Mouse (Mus musculus) thymus, adult 2 months (tissue): ENCODE measurements around the gene Mrpl28. TPM values are rescaled to one million over a fixed set of nuclear protein-coding genes. Genes with fewer than 3 reads are reported as not detected.
A peak's percentile ranks its signal among the peaks of the same experiment; 100 is the strongest.
"Not testable (repeated sequence)": the region's sequence is repeated elsewhere in the genome, so short reads cannot be mapped to it uniquely, and the experiment has no call there.

Source experiments
- DNase-seq: peaks from one replicate; pipeline ENCODE4 v3.0.0; 2021
- H3K27ac ChIP-seq: fragments of 200-500 bp; 2 replicates; pipeline ENCODE4 v1.5.1; 2012; ENCODE audit warnings: low read length, control low read depth; ENCODE audit not compliant: control insufficient read depth, insufficient read depth
- H3K27me3 ChIP-seq: fragments of 200-500 bp; 2 replicates; pipeline ENCODE4 v1.6.1; 2012; ENCODE audit warnings: mild to moderate bottlenecking, low read length, moderate library complexity, mixed read lengths; ENCODE audit not compliant: control insufficient read depth, insufficient read depth
- H3K36me3 ChIP-seq: fragments of 200-500 bp; 2 replicates; pipeline ENCODE4 v1.6.1; 2012; ENCODE audit warnings: mild to moderate bottlenecking, low read length, moderate library complexity; ENCODE audit not compliant: control insufficient read depth, insufficient read depth
- H3K4me1 ChIP-seq: fragments of 200-500 bp; replicated peaks from 2 replicates; pipeline ENCODE4 v1.6.1; 2012; ENCODE audit warnings: low read length; ENCODE audit not compliant: control insufficient read depth, insufficient read depth
- H3K4me3 ChIP-seq: fragments of 200-500 bp; 2 replicates; pipeline ENCODE4 v1.5.1; 2012; ENCODE audit warnings: mild to moderate bottlenecking, low read length, control low read depth, moderate library complexity; ENCODE audit not compliant: control insufficient read depth, insufficient read depth
- CTCF ChIP-seq: fragments of 200-500 bp; IDR thresholded peaks from 2 replicates; pipeline ENCODE4 v1.5.1; 2012; ENCODE audit warnings: mild to moderate bottlenecking, control low read depth, low read length, moderate library complexity, borderline replicate concordance; ENCODE audit not compliant: control insufficient read depth, poor library complexity, insufficient read depth; ENCODE audit errors: extremely low read depth
- WGBS: fragments of 180-500 bp; shearing (Covaris S2); methylation state at CpG from one replicate; pipeline ENCODE4 v1.1.7; 2018; 5-methylcytosine and 5-hydroxymethylcytosine counted together
- polyA plus RNA-seq: library from polyadenylated mRNA; depleted of rRNA; stranded (reverse); fragments of >200 nt; gene quantifications from 2 replicates; pipeline ENCODE4 v1.2.3, GENCODE M21; 2012; rRNA removed

The Mrpl28 gene
- polyA plus RNA-seq, 1 experiment = 82.6 TPM

DNA sequence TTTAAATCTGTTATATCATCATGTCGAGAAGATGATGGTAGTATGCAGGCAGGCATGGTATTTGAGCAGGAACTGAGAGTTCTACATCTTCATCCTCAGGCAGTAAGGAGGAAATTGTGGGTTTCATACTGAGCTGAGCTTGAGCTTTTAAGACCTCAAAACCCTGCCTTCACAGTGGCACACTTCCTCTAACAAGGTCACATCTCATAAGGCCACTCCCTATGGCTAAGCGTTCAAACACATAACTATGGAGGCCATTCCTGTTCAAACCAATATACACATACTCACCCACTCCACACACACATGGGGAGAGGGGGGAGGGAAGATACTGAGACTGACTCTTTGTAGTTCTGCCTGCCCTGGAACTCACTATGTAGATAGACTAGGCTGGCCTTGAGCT, 44.7 kb downstream of the Mrpl28 start:
- Histone ChIP-seq H3K27me3 (no peaks in the 10 kb centered on the region), H3K36me3 (no peaks in the 10 kb centered on the region), H3K27ac (no peak overlapping the region; the same call in 1 of the 2 replicates), H3K4me1 (no peaks in the 10 kb centered on the region), H3K4me3 (no peak overlapping the region)
- 9% methylated on average over 2 of the region's 2 CpGs for WGBS
- peak; percentile 43 for DNase-seq
- TF ChIP-seq CTCF = no peak

DNA sequence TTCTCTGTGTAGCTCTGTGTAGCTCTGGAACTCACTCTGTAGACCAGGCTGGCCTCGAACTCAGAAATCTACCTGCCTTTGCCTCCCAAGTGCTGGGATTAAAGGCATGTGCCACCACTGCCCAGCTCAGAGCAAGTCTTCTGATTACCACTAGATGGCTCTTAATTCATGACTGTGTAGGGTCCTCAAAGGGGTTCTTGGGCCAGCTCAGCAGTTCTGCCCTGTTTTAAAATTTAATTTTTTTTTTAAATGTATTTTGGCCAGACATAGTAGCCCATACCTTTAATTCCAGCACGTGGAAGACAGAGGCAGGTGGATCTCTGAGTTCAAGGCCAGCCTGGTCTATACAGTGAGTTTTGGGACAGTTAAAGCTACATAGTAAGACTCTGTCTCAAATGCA, 51.9 kb downstream of the Mrpl28 start:
- DNase-seq, H3K27ac ChIP-seq, H3K4me1 ChIP-seq, H3K4me3 ChIP-seq, H3K27me3 ChIP-seq: not testable (repeated sequence)
- WGBS = 92% methylated on average over 2 of the region's 2 CpGs
- peaks cover 25% of the 10 kb centered on the region for H3K36me3 ChIP-seq

Other genes starting within 250 kb of the Mrpl28 start
- gene Mettl26, start 248.4 kb upstream of the Mrpl28 start, polyA plus RNA-seq = 77.3 and 82.3 TPM in 2 replicates
- gene Wfikkn1, start 242.6 kb upstream of the Mrpl28 start, polyA plus RNA-seq = 2.9 and 3.7 TPM in 2 replicates
- gene Rab40c, start 203.8 kb upstream of the Mrpl28 start, polyA plus RNA-seq = 43.5 and 57.6 TPM in 2 replicates
- 133 and 134 TPM in 2 replicates for gene Pigq, start 178.6 kb upstream of the Mrpl28 start, polyA plus RNA-seq
- gene Nhlrc4, start 178.5 kb upstream of the Mrpl28 start, polyA plus RNA-seq = 0.51 and 0.62 TPM in 2 replicates
- gene A930017K11Rik, start 170.9 kb upstream of the Mrpl28 start, polyA plus RNA-seq = 0.06 and 0.19 TPM in 2 replicates
- gene Capn15, start 137.7 kb upstream of the Mrpl28 start, polyA plus RNA-seq = 80.7 and 82.6 TPM in 2 replicates
- 25.2 and 26.2 TPM in 2 replicates for gene Rab11fip3, start 53.9 kb upstream of the Mrpl28 start, polyA plus RNA-seq
- gene Decr2, start 33.2 kb upstream of the Mrpl28 start, polyA plus RNA-seq = 10.0 and 11.5 TPM in 2 replicates
- 30.9 and 33.1 TPM in 2 replicates for gene Nme4, start 27.9 kb upstream of the Mrpl28 start, polyA plus RNA-seq
- 38.2 and 43.2 TPM in 2 replicates for gene Tmem8, start 10.2 kb upstream of the Mrpl28 start, polyA plus RNA-seq
- 38.0 and 40.1 TPM in 2 replicates for gene Axin1, start 15.2 kb downstream of the Mrpl28 start, polyA plus RNA-seq
- gene Pdia2, start 75.6 kb downstream of the Mrpl28 start, polyA plus RNA-seq = not detected in 2 replicates
- gene Rgs11, start 79.5 kb downstream of the Mrpl28 start, polyA plus RNA-seq = 9.2 and 10.6 TPM in 2 replicates
- gene Arhgdig, start 84.3 kb downstream of the Mrpl28 start, polyA plus RNA-seq = 0.77 and 1.0 TPM in 2 replicates
- gene Fam234a, start 120.7 kb downstream of the Mrpl28 start, polyA plus RNA-seq = 18.9 and 24.3 TPM in 2 replicates
- 36.7 and 38.8 TPM in 2 replicates for gene Luc7l, start 129.4 kb downstream of the Mrpl28 start, polyA plus RNA-seq